Mouse (Mus musculus): ENCODE results near the gene Ppil3. TPM values are rescaled to one million over a fixed set of nuclear protein-coding genes. Genes with fewer than 3 reads are reported as not detected.

The Ppil3 gene
- polyA plus RNA-seq, 1 experiment from 2014 or later, result 56.3 TPM

GRCm38 (mm10) chr1:58445861-58446260 lies 575 bp upstream of the Ppil3 start:
- DNase-seq (ENCODE audit: low read depth, low spot score) (no peak), ATAC-seq (no peak)
- in situ Hi-C loops (cut with MboI; ENCODE audit: low pct_unique_long_range_greater_than_20kb), result no loop called here
- H3K27me3 ChIP-seq, result no peaks in the 10 kb centered on the region
- POLR2A ChIA-PET, result interaction anchor here (0.7 to 1.6 kb wide), 3 partner anchors 9 to 487 kb away, joined by 3 to 4 read pairs (median 3); no protein-coding TSS in a partner anchor
- TF ChIP-seq CTCF (IDR thresholded peaks at IDR 0.05), result no peak
- CTCF ChIA-PET, result interaction anchor here (2.4 kb wide), 1 partner anchor 16 kb away, joined by 7 read pairs; no protein-coding TSS in a partner anchor

- ChIA-PET CTCF (interaction anchor here (0.9 kb wide), 1 partner anchor 18 kb away, joined by 3 read pairs; no protein-coding TSS in a partner anchor), POLR2A (interaction anchor here (1.0 to 2.2 kb wide), 4 partner anchors 14 to 23 kb away, joined by 3 to 5 read pairs (median 4); partner anchors contain the start of gene Clk1)
- no peak for DNase-seq (ENCODE audit: low read depth, low spot score)
- H3K27me3 ChIP-seq, result no peaks in the 10 kb centered on the region
- no peak for ATAC-seq
- TF ChIP-seq CTCF (IDR thresholded peaks at IDR 0.05), result no peak
- in situ Hi-C loops (cut with MboI; ENCODE audit: low pct_unique_long_range_greater_than_20kb), result no loop called here
Observed at GRCm38 (mm10) chr1:58444691-58445090, 595 bp downstream of the Ppil3 start.

- no peak for TF ChIP-seq CTCF (IDR thresholded peaks at IDR 0.05)
- no peak for DNase-seq (ENCODE audit: low read depth, low spot score)
- ATAC-seq, result no peak
- CTCF ChIA-PET, result no interaction called here
- H3K27me3 ChIP-seq, result no peaks in the 10 kb centered on the region
- POLR2A ChIA-PET, result interaction anchor here (0.6 kb wide), 1 partner anchor 265 kb away, joined by 3 read pairs; no protein-coding TSS in a partner anchor
- in situ Hi-C loops (cut with MboI; ENCODE audit: low pct_unique_long_range_greater_than_20kb), result loop anchor here (25.0 kb wide), 1 partner anchor 1012 kb away; the partner anchor contains the start of genes Maip1 and Tyw5
Observed at GRCm38 (mm10) chr1:58424551-58424950, 20.7 kb downstream of the Ppil3 start.

GRCm38 (mm10) chr1:58423371-58424248 lies 21.7 kb downstream of the Ppil3 start, which contains the start of gene Clk1:
Clk1 (minus strand) TSS chr1:58424066.
- no peak for TF ChIP-seq CTCF (IDR thresholded peaks at IDR 0.05)
- POLR2A ChIA-PET, result interaction anchor here (0.9 to 1.7 kb wide), 5 partner anchors 11 to 31 kb away, joined by 3 to 5 read pairs (median 4); partner anchors contain the start of genes Bzw1 and Nif3l1
- in situ Hi-C loops (cut with MboI; ENCODE audit: low pct_unique_long_range_greater_than_20kb), result loop anchor here (25.0 kb wide), 1 partner anchor 1011 kb away; the partner anchor contains the start of genes Maip1 and Tyw5
- H3K27me3 ChIP-seq, result no peaks in the 10 kb centered on the region
- DNase-seq (ENCODE audit: low read depth, low spot score) (no peak), ATAC-seq (peak; percentile 49)
- CTCF ChIA-PET, result interaction anchor here (1.0 kb wide), 1 partner anchor 29 kb away, joined by 3 read pairs; no protein-coding TSS in a partner anchor

GRCm38 (mm10) chr1:58422879-58423278 lies 22.4 kb downstream of the Ppil3 start:
- no peaks in the 10 kb centered on the region for H3K27me3 ChIP-seq
- in situ Hi-C loops (cut with MboI; ENCODE audit: low pct_unique_long_range_greater_than_20kb), result loop anchor here (25.0 kb wide), 1 partner anchor 1011 kb away; the partner anchor contains the start of genes Maip1 and Tyw5
- ATAC-seq (no peak), DNase-seq (ENCODE audit: low read depth, low spot score) (no peak)
- ChIA-PET POLR2A (interaction anchor here (0.6 to 1.7 kb wide), 4 partner anchors 11 to 22 kb away, joined by 3 to 5 read pairs (median 4); partner anchors contain the start of gene Nif3l1), CTCF (interaction anchor here (1.0 kb wide), 1 partner anchor 29 kb away, joined by 3 read pairs; no protein-coding TSS in a partner anchor)
- no peak for TF ChIP-seq CTCF (IDR thresholded peaks at IDR 0.05)

GRCm38 (mm10) chr1:58420961-58421360 lies 24.3 kb downstream of the Ppil3 start:
- ChIA-PET CTCF (interaction anchor here (0.8 to 1.4 kb wide), 4 partner anchors 23 to 67 kb away, joined by 3 to 4 read pairs (median 3); no protein-coding TSS in a partner anchor), POLR2A (interaction anchor here (1.0 kb wide), 1 partner anchor 8 kb away, joined by 5 read pairs; no protein-coding TSS in a partner anchor)
- DNase-seq (ENCODE audit: low read depth, low spot score) (no peak), ATAC-seq (no peak)
- in situ Hi-C loops (cut with MboI; ENCODE audit: low pct_unique_long_range_greater_than_20kb), result loop anchor here (25.0 kb wide), 1 partner anchor 1009 kb away; the partner anchor contains the start of genes Maip1 and Tyw5
- H3K27me3 ChIP-seq, result no peaks in the 10 kb centered on the region
- no peak for TF ChIP-seq CTCF (IDR thresholded peaks at IDR 0.05)

- DNase-seq (ENCODE audit: low read depth, low spot score) (no peak), ATAC-seq (no peak)
- H3K27me3 ChIP-seq, result no peaks in the 10 kb centered on the region
- CTCF ChIA-PET, result no interaction called here
- in situ Hi-C loops (cut with MboI; ENCODE audit: low pct_unique_long_range_greater_than_20kb), result loop anchor here (25.0 kb wide), 1 partner anchor 1008 kb away; the partner anchor contains the start of genes Maip1 and Tyw5
- POLR2A ChIA-PET, result no interaction called here
- no peak for TF ChIP-seq CTCF (IDR thresholded peaks at IDR 0.05)
Observed at GRCm38 (mm10) chr1:58420032-58420431, 25.3 kb downstream of the Ppil3 start.

GRCm38 (mm10) chr1:58416048-58416447 lies 29.2 kb downstream of the Ppil3 start:
- ATAC-seq, result no peak
- H3K27me3 ChIP-seq, result no peaks in the 10 kb centered on the region
- POLR2A ChIA-PET, result interaction anchor here (0.8 to 1.1 kb wide), 3 partner anchors 10 to 22 kb away, joined by 4 to 6 read pairs (median 4); no protein-coding TSS in a partner anchor

GRCm38 (mm10) chr1:58415442-58415841 lies 29.8 kb downstream of the Ppil3 start:
- TF ChIP-seq CTCF (IDR thresholded peaks at IDR 0.05), result peak; percentile 24
- in situ Hi-C loops (cut with MboI; ENCODE audit: low pct_unique_long_range_greater_than_20kb), result loop anchor here (25.0 kb wide), 1 partner anchor 1003 kb away; the partner anchor contains the start of genes Maip1 and Tyw5
- CTCF ChIA-PET, result interaction anchor here (1.0 kb wide), 1 partner anchor 16 kb away, joined by 3 read pairs; no protein-coding TSS in a partner anchor
- POLR2A ChIA-PET, result interaction anchor here (1.1 kb wide), 1 partner anchor 21 kb away, joined by 4 read pairs; no protein-coding TSS in a partner anchor
- H3K27me3 ChIP-seq, result no peaks in the 10 kb centered on the region
- DNase-seq (ENCODE audit: low read depth, low spot score) (no peak), ATAC-seq (no peak)

More at GRCm38 (mm10) chr1:58416048-58416447, 29.2 kb downstream of the Ppil3 start:
- CTCF ChIA-PET, result interaction anchor here (1.0 kb wide), 1 partner anchor 17 kb away, joined by 3 read pairs; no protein-coding TSS in a partner anchor
- in situ Hi-C loops (cut with MboI; ENCODE audit: low pct_unique_long_range_greater_than_20kb), result loop anchor here (25.0 kb wide), 1 partner anchor 1004 kb away; the partner anchor contains the start of genes Maip1 and Tyw5
- no peak for DNase-seq (ENCODE audit: low read depth, low spot score)
- no peak for TF ChIP-seq CTCF (IDR thresholded peaks at IDR 0.05)

All from Patski (cell line).